Mouse (Mus musculus): ENCODE data around the gene Zfp385c. TPM values are rescaled to one million over a fixed set of nuclear protein-coding genes. Genes with fewer than 3 reads are reported as not detected.

Zfp385c gene
- total and polyA plus RNA-seq, 3 experiments, result 0.12 to 0.15 TPM; not detected in 1

DNA sequence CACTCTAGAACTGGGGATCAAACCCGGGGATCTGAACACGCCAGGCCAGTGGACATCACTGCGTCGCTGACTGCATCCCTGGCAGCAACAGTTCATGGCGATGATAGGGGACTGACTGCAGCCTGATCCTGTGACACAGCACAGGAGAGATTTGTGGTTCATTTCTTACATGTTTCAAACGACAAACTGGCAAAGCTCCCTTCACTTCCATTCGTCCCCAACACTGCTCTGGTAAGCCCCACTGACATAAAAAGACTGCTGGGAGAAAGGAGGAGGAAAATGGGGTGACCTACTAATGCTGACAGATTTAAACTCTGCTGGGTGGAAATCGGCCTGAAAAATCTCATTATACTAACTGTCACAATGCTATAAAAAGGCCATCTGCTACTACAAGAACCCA is 88.4 kb downstream of the Zfp385c start:
- no peak overlapping the region for H3K27ac ChIP-seq (ENCODE audit: control insufficient read depth, low read depth, low read length)
- H3K9me3 ChIP-seq (replicated peaks; ENCODE audit: insufficient read depth, low read length), result no peaks in the 10 kb centered on the region
- no peaks in the 10 kb centered on the region for H3K27me3 ChIP-seq (ENCODE audit: control insufficient read depth in 1 of 2, insufficient read depth in 2 of 2, low read length in 2 of 2)
- no peak overlapping the region for H3K4me3 ChIP-seq (ENCODE audit: control insufficient read depth in 1 of 2, insufficient read depth in 1 of 2, low read depth in 2 of 2, low read length in 2 of 2)
- H3K4me1 ChIP-seq (ENCODE audit: control insufficient read depth in 1 of 2, insufficient read depth in 2 of 2, low read length in 2 of 2), result peaks cover 11 to 16% of the 10 kb centered on the region in 2 experiments
- DNase-seq (ENCODE audit: low read depth, low spot score), result no peak
- H3K9ac ChIP-seq (ENCODE audit: control insufficient read depth, low read depth, low read length, poor library complexity, severe bottlenecking), result no peak overlapping the region
- H3K36me3 ChIP-seq (ENCODE audit: control insufficient read depth in 1 of 2, insufficient read depth in 2 of 2, low read length in 2 of 2), result peaks cover 26 to 47% of the 10 kb centered on the region in 2 experiments
- TF ChIP-seq BHLHE40 (IDR thresholded peaks at IDR 0.05; ENCODE audit: borderline replicate concordance, low read depth, low read length) (no peak), MYB (IDR thresholded peaks at IDR 0.05; ENCODE audit: low read depth, low read length) (no peak), RCOR1 (IDR thresholded peaks at IDR 0.05; ENCODE audit: low read depth, low read length) (no peak), MXI1 (IDR thresholded peaks at IDR 0.05; ENCODE audit: low read depth, low read length) (no peak), ZMIZ1 (IDR thresholded peaks at IDR 0.05; ENCODE audit: low read depth, low read length) (no peak), ZC3H11A (IDR thresholded peaks at IDR 0.05; ENCODE audit: low read depth, low read length) (no peak), MAZ (IDR thresholded peaks at IDR 0.05; ENCODE audit: low read depth, low read length) (no peak), SMC3 (IDR thresholded peaks at IDR 0.05; ENCODE audit: low read depth, low read length) (no peak), TCF12 (IDR thresholded peaks at IDR 0.05; ENCODE audit: low read depth, low read length) (no peak), KAT2A (conservative IDR thresholded peaks at IDR 0.05; ENCODE audit: low read depth, low read length) (no peak), POLR2AphosphoS5 (IDR thresholded peaks at IDR 0.05; ENCODE audit: borderline replicate concordance, low read depth, low read length) (no peak), E2F4 (IDR thresholded peaks at IDR 0.05; ENCODE audit: borderline replicate concordance, low read depth, low read length) (no peak), RAD21 (IDR thresholded peaks at IDR 0.05; ENCODE audit: low read depth, low read length) (no peak), HCFC1 (IDR thresholded peaks at IDR 0.05; ENCODE audit: low read depth, low read length) (no peak)
- H3K79me2 ChIP-seq (ENCODE audit: control insufficient read depth, insufficient read depth, low read length, poor library complexity), result peaks cover 55% of the 10 kb centered on the region

DNA sequence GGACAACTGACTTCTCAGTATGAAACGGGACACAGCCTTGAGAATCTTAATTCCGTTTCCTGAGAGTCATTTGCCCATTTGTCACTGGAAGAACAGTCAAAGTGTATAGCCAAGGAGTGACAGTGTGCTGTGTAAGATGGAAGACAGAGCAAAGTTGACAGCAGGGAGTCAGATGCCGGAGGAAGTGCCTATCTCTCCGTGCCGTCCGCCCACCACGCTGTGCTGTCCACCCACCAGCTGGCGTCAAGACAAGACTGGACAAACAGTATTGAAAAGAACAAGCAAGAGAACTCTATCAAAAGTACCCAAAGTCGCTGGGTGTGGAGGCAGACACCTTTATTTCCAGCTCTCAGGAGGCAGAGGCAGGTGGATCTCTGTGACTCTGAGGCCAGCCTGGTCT is 89.1 kb downstream of the Zfp385c start:
- Histone ChIP-seq H3K27ac (ENCODE audit: control insufficient read depth, low read depth, low read length) (no peak overlapping the region), H3K79me2 (ENCODE audit: control insufficient read depth, insufficient read depth, low read length, poor library complexity) (peaks cover 49% of the 10 kb centered on the region), H3K4me3 (ENCODE audit: control insufficient read depth in 1 of 2, insufficient read depth in 1 of 2, low read depth in 2 of 2, low read length in 2 of 2) (no peak overlapping the region), H3K9ac (ENCODE audit: control insufficient read depth, low read depth, low read length, poor library complexity, severe bottlenecking) (no peak overlapping the region), H3K27me3 (ENCODE audit: control insufficient read depth in 1 of 2, insufficient read depth in 2 of 2, low read length in 2 of 2) (no peaks in the 10 kb centered on the region), H3K4me1 (ENCODE audit: control insufficient read depth in 1 of 2, insufficient read depth in 2 of 2, low read length in 2 of 2) (peaks cover 11 to 16% of the 10 kb centered on the region in 2 experiments), H3K9me3 (replicated peaks; ENCODE audit: insufficient read depth, low read length) (no peaks in the 10 kb centered on the region), H3K36me3 (ENCODE audit: control insufficient read depth in 1 of 2, insufficient read depth in 2 of 2, low read length in 2 of 2) (peaks cover 26 to 50% of the 10 kb centered on the region in 2 experiments)
- TF ChIP-seq POLR2AphosphoS5 (IDR thresholded peaks at IDR 0.05; ENCODE audit: borderline replicate concordance, low read depth, low read length) (no peak), JUND (IDR thresholded peaks at IDR 0.05; ENCODE audit: low read depth, low read length) (no peak), MEF2A (IDR thresholded peaks at IDR 0.05; ENCODE audit: extremely low read depth, insufficient replicate concordance, low read depth, low read length, poor library complexity, severe bottlenecking) (no peak), CHD1 (IDR thresholded peaks at IDR 0.05; ENCODE audit: low read depth, low read length) (no peak), GATA1 (IDR thresholded peaks at IDR 0.05; ENCODE audit: low read depth, low read length) (no peak), EP300 (IDR thresholded peaks at IDR 0.05; ENCODE audit: low read depth in 1 of 2, low read length in 2 of 2) (no peak), MXI1 (IDR thresholded peaks at IDR 0.05; ENCODE audit: low read depth, low read length) (no peak), GABPA (IDR thresholded peaks at IDR 0.05; ENCODE audit: low read depth, low read length) (no peak), UBTF (IDR thresholded peaks at IDR 0.05; ENCODE audit: borderline replicate concordance, insufficient read depth, low read depth, low read length) (no peak)
- DNase-seq (ENCODE audit: low read depth, low spot score), result no peak

All from MEL (cell line).